Mouse (Mus musculus): ENCODE data around the gene Nicn1. TPM values are rescaled to one million over a fixed set of nuclear protein-coding genes. Genes with fewer than 3 reads are reported as not detected.
A peak's percentile ranks its signal among the peaks of the same experiment; 100 is the strongest.

Gene Nicn1
- polyA plus RNA-seq, 1 experiment from 2014 or later: 7.7 TPM

DNA sequence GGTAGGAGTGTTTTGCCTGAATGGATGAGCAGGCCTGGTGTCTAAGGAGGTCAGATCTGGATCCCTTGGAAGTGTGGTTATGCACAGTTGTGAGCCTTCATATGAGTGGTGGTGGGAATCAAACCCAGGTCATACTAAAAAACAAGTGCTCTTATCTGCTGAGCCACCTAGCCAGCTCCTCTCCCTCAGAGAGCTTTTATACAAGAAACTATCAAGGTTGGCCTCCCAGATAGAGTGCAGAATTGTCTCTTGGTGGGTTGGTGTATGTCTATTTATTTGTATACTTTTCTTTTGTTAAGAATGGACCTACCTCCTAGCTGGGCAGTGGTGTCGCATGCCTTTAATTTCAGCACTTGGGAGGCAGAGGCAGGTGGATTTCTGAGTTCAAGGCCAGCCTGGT, 53.6 kb downstream of the Nicn1 start:
- 90% methylated on average over 1 of the region's 1 CpGs for WGBS (ENCODE audit: insufficient replicate concordance)
- DNase-seq (no peak), ATAC-seq (no peak)
- Histone ChIP-seq H3K27me3 (ENCODE audit: insufficient read depth, low read length) (no peaks in the 10 kb centered on the region), H3K4me2 (ENCODE audit: low read depth, low read length) (peak overlapping the region; percentile 38; the same call in 1 of the 2 replicates), H3K9me3 (ENCODE audit: low read length) (no peaks in the 10 kb centered on the region), H3K36me3 (replicated peaks; ENCODE audit: insufficient read depth, low read length) (peaks cover 17% of the 10 kb centered on the region), H3K9ac (replicated peaks) (no peak overlapping the region), H3K4me3 (ENCODE audit: low read depth, low read length) (no peak overlapping the region), H3K4me1 (ENCODE audit: insufficient read depth) (peaks cover 61% of the 10 kb centered on the region), H3K27ac (ENCODE audit: low read depth) (peak overlapping the region; percentile 100)
- TF ChIP-seq CTCF (IDR thresholded peaks at IDR 0.05; ENCODE audit: low read depth) (no peak), EP300 (IDR thresholded peaks at IDR 0.05; ENCODE audit: low read depth) (peak; percentile 66)

- 75% methylated on average over 4 of the region's 4 CpGs for WGBS (ENCODE audit: insufficient replicate concordance)
- H3K27ac ChIP-seq (ENCODE audit: low read depth): peak overlapping the region; percentile 100
- no peak overlapping the region for H3K4me3 ChIP-seq (ENCODE audit: low read depth, low read length)
- H3K36me3 ChIP-seq (replicated peaks; ENCODE audit: insufficient read depth, low read length): peaks cover 17% of the 10 kb centered on the region
- peak; percentile 16; the same call in 1 of the 2 replicates for TF ChIP-seq EP300 (IDR thresholded peaks at IDR 0.05; ENCODE audit: low read depth)
- no peak for TF ChIP-seq CTCF (IDR thresholded peaks at IDR 0.05; ENCODE audit: low read depth)
- H3K4me2 ChIP-seq (ENCODE audit: low read depth, low read length): no peak overlapping the region; the same call in none of the 2 replicates
- DNase-seq (no peak), ATAC-seq (no peak)
- H3K27me3 ChIP-seq (ENCODE audit: insufficient read depth, low read length): no peaks in the 10 kb centered on the region
- H3K9me3 ChIP-seq (ENCODE audit: low read length): no peaks in the 10 kb centered on the region
- H3K4me1 ChIP-seq (ENCODE audit: insufficient read depth): peaks cover 65% of the 10 kb centered on the region
- H3K9ac ChIP-seq (replicated peaks): no peak overlapping the region
These were observed 54.2 kb downstream of the Nicn1 start for GRCm38 (mm10) chr9:108344471-108344870.

Other genes with a start within 250 kb of the Nicn1 start
- 12.2 and 12.6 TPM in 2 replicates for gene Gmppb, start 241.2 kb upstream of the Nicn1 start, polyA plus RNA-seq (2015; fragmentation: Nextera tagmentation; extraction: Ambion mirVana)
- 0.59 and 0.86 TPM in 2 replicates for gene Amigo3, start 237.3 kb upstream of the Nicn1 start, polyA plus RNA-seq (2015; fragmentation: Nextera tagmentation; extraction: Ambion mirVana)
- gene Mst1, start 210.0 kb upstream of the Nicn1 start, polyA plus RNA-seq (2015; fragmentation: Nextera tagmentation; extraction: Ambion mirVana): 81.4 and 93.0 TPM in 2 replicates
- gene Rnf123, start 207.1 kb upstream of the Nicn1 start, polyA plus RNA-seq (2015; fragmentation: Nextera tagmentation; extraction: Ambion mirVana): 45.2 and 50.1 TPM in 2 replicates
- 67.7 and 75.2 TPM in 2 replicates for gene Apeh, start 195.8 kb upstream of the Nicn1 start, polyA plus RNA-seq (2015; fragmentation: Nextera tagmentation; extraction: Ambion mirVana)
- 0.58 and 0.59 TPM in 2 replicates for gene Bsn, start 100.0 kb upstream of the Nicn1 start, polyA plus RNA-seq (2015; fragmentation: Nextera tagmentation; extraction: Ambion mirVana)
- gene Dag1, start 26.5 kb upstream of the Nicn1 start, polyA plus RNA-seq (2015; fragmentation: Nextera tagmentation; extraction: Ambion mirVana): 20.0 and 20.8 TPM in 2 replicates
- gene Amt, start 6.4 kb downstream of the Nicn1 start, polyA plus RNA-seq (2015; fragmentation: Nextera tagmentation; extraction: Ambion mirVana): 10.9 and 13.5 TPM in 2 replicates
- gene Rhoa, start 15.7 kb downstream of the Nicn1 start, polyA plus RNA-seq (2015; fragmentation: Nextera tagmentation; extraction: Ambion mirVana): 163 and 165 TPM in 2 replicates
- 14.8 and 16.3 TPM in 2 replicates for gene Tcta, start 15.7 kb downstream of the Nicn1 start, polyA plus RNA-seq (2015; fragmentation: Nextera tagmentation; extraction: Ambion mirVana)
- gene Gpx1, start 48.5 kb downstream of the Nicn1 start, polyA plus RNA-seq (2015; fragmentation: Nextera tagmentation; extraction: Ambion mirVana): 3,657 and 3,917 TPM in 2 replicates
- 35.9 and 38.2 TPM in 2 replicates for gene Usp4, start 57.4 kb downstream of the Nicn1 start, polyA plus RNA-seq (2015; fragmentation: Nextera tagmentation; extraction: Ambion mirVana)
- 0.14 and 0.22 TPM in 2 replicates for gene 1700102P08Rik, start 102.4 kb downstream of the Nicn1 start, polyA plus RNA-seq (2015; fragmentation: Nextera tagmentation; extraction: Ambion mirVana)
- 0.08 TPM in 1 of 2 replicates, not detected in the other for gene Ccdc36, start 138.1 kb downstream of the Nicn1 start, polyA plus RNA-seq (2015; fragmentation: Nextera tagmentation; extraction: Ambion mirVana)
- not detected in 2 replicates for gene BC048562, start 146.1 kb downstream of the Nicn1 start, polyA plus RNA-seq (2015; fragmentation: Nextera tagmentation; extraction: Ambion mirVana)
- 16.1 and 19.3 TPM in 2 replicates for gene Ccdc71, start 170.1 kb downstream of the Nicn1 start, polyA plus RNA-seq (2015; fragmentation: Nextera tagmentation; extraction: Ambion mirVana)
- 8.5 and 9.1 TPM in 2 replicates for gene Klhdc8b, start 171.2 kb downstream of the Nicn1 start, polyA plus RNA-seq (2015; fragmentation: Nextera tagmentation; extraction: Ambion mirVana)
- gene Lamb2, start 189.3 kb downstream of the Nicn1 start, polyA plus RNA-seq (2015; fragmentation: Nextera tagmentation; extraction: Ambion mirVana): 2.7 and 3.9 TPM in 2 replicates
- gene Usp19, start 200.2 kb downstream of the Nicn1 start, polyA plus RNA-seq (2015; fragmentation: Nextera tagmentation; extraction: Ambion mirVana): 13.8 and 17.0 TPM in 2 replicates
- gene Qars, start 217.3 kb downstream of the Nicn1 start, polyA plus RNA-seq (2015; fragmentation: Nextera tagmentation; extraction: Ambion mirVana): 33.0 and 33.3 TPM in 2 replicates
- gene Qrich1, start 226.4 kb downstream of the Nicn1 start, polyA plus RNA-seq (2015; fragmentation: Nextera tagmentation; extraction: Ambion mirVana): 26.2 and 27.1 TPM in 2 replicates